Mouse (Mus musculus) layer of hippocampus, adult 8-10 months (tissue): ENCODE measurements at regions not wholly inside any gene's neighbourhood (a gene's known extent, or its start where the extent isn't known, plus 50 kb on each side); places are given as distances from the start of the nearest gene placed in this dataset.

Source experiments
- DNase-seq, 2 experiments: peaks; one replicate each; pipeline ENCODE4 v3.0.0; 2022; ENCODE audit warnings: low spot score in 2 of 2

DNA sequence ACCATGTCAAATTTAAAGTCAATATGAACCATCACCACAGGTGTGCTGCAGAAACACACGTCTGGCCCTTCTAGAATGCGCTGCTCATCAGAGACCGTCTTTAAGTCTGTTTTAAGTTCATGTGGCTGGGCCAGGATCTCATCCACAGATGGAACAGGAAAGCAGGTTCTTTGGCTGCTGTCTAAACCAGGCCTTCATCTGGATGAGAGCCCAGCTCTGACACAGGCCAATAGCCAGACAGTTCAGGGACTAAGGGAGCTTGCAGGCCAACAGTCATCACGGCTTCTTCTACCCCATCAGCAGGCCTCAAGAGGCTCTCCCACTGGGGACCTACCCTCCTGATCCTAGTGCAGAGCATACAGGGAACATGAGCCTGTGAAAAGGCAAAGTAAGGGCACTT, 185.4 kb upstream of the Eci2 start:
- no peak for DNase-seq

DNA sequence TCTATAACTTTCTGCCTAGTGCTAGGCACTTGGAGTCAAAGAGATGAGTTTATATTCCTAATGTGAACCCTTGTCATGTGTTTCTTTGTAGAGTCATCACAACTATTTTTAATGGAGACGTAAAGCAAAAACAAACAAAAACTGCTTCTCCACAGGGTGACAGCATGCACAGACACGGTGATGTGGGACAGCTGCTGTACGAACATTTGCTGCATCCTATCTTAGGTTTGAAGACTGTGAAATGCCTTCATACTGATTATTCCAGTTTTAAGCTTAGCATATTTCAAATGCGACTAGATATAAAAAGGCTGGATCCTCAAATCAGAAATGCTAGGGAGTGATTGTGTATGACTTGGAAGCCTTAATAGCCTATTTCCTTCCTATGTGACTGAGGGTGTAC, 187.3 kb upstream of the Eci2 start:
- DNase-seq = no peak

DNA sequence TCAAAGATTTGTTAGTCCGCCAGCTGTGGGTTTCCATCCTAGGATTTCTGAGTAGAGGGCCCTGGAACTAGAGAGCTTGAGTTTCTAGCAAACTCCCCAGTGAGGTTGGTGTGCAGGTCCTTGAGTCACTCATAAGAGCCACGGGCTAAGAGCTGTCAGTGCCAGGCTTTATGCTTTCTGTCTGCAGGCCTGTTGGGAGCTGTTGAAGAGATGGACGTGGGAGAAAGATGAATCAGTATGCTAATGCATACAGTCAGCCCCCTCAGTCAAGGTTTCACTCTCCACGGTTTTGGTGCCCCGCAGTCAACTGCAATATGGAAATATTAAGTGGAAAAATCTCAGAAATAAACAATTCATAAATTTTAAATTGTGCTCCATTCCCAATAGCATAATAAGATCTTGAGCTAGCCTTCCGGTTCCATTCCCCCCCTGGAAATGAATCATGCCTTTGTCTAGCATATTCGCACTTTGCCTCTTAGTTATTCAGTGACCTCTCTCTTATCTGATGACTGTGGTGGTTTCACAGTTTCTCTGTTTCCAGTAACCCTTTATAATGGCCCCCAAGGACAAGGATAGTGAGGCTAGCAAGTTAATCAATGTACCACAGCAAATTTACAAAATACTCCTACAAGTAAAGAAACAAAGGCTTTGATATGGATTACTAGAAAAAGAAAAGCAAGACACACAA, 199.4 kb upstream of the Eci2 start:
- DNase-seq = no peak

DNA sequence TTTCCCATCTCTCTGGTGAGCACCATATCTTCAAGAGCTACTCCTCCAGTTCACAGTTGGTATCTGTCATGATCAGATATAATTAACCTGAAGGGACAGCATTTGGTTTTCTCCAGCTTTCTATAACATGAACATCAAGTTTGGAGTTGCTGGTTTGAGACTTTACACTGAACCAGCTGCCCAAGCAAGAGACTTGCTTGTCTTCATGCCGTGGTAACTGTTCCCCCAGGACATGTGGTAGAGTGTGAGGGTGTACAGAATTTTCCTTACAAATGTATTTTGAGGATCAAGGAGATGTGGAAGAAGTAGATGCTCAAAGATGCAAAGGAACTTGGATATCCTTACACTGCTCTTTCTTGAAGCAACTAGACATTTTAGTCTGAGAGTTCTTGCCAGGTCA, 200.0 kb upstream of the Eci2 start:
- DNase-seq = no peak

DNA sequence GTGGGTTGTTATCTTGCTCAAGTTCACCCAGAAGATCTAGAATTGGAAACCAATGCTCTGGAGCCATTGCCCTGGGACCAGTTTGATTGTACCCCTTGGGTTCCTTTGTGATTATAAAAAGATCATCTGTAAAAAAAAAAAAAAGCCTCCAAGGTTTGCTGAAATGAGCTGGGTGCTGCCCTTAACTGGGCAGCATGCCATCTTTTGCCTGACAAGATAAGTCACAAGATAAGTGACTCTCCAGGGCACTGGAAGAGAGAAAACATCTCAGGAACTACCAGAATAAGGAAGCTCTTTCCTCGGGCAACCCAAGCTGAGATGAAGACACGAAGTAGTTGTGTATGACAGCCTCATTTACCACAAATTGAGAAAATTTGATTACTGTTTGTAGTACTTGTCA, 202.7 kb upstream of the Eci2 start:
- DNase-seq = no peak

DNA sequence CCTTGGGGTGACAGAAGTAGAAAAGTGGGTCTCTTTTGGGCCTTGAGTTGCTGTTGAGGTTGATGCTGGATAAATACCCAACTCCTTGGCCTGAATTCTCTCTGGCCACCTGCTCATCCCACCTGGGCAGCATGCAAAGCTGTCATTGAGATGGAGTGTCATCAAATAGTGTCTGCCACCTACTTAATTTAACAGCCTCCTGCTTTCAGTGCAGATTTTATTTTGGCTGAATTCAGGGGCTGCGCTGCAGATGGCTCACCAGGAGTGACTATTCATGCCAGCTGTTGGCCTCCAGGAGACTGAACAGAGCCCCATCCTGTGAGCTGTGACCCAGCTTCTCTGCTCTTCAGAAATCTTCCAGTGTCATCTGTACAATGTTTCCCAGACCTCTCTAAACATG, 206.7 kb upstream of the Eci2 start:
- DNase-seq = no peak

DNA sequence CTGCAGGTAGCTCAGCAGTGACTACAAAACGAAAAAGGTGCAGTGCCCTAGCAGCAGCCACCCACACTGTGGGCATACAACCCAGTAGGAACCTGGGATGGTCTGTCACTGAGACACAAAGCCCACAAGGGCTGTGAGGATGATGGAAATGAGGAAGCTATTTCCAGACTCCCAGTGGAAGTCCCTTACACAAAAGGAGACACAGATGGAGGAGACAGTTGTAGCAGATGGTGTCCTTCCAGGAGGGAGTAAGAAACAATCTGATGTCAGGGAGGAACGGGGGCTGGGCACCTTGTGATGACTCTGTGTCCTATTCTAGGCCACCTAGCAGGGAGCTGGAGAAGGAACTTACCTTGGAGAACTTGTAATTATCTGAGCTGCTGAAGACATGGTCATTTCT, 214.5 kb upstream of the Eci2 start:
- DNase-seq = peak; percentile 34 to 43

DNA sequence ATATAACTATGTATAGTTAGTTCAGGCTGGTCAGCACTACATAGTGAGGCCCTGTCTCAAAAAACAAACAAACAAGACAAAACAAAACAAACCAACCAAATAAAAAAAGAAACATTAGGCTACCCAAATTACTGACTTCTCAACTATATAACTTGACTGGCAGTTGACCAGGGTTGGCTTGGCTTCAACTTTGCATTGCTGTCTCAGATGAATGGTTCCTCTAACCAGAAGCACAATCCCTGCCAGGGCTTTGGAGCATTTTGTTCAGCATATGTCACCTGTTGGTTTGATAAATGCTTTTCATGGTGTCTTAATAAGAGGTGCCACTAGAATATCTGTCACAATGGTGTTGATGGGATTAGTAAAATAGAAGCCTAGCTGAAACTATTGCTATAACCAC, 217.1 kb upstream of the Eci2 start:
- DNase-seq = no peak

DNA sequence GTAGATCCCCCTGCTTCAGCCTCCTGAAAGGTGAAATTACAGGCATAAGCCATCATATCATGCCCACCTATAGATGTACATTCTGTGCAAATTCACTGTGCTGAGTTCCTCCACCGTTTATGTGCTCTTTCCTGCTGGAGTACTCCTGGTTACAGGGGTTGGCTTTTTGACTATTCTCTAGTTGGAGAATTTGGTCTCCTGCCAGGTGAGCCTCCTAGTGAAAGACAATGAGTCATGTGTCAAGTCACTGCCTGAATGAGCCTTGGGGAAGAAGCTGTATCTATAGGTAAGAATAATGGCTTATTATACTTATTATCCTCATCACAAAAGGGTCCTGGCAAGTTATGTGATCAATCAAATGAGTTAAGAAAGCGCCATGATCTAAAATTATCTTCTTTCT, 230.5 kb upstream of the Eci2 start:
- no peak for DNase-seq

DNA sequence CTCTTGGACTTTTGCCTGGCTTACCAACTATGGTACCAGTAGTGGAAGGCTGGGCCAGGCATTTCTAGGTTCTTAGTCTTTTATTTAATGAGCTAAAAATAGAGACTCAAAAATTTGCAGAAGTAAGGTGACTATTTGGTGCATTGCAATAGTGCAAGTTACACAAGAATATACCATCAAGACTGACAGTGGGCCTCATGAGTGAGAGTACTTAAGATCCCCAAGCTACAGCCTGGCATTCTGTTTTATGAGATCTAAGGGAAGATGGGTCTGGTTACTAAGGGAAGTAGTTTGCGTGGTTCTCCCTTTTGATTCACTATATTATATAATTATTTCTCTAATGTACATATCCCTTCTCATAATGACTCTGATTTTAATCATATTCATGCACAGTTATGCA, 231.8 kb upstream of the Eci2 start:
- DNase-seq = no peak

DNA sequence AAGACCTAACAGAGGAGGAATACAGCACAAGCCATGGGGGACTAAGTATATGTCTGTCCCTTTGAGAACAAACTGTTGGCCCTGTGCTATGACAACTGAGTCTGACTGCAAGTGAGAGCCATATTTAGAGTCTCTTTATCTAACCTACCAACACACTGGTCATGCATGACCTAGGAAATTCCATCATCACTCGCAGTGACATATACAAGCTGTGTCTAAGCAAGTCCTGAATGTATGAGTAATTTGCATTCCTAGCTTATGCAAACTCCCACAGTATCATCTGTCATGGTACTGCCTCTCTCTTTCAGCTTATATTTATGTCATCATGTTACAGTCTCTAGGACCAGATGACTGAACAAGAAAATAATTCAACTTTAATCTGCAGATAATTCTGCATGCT, 257.1 kb upstream of the Eci2 start:
- no peak for DNase-seq

DNA sequence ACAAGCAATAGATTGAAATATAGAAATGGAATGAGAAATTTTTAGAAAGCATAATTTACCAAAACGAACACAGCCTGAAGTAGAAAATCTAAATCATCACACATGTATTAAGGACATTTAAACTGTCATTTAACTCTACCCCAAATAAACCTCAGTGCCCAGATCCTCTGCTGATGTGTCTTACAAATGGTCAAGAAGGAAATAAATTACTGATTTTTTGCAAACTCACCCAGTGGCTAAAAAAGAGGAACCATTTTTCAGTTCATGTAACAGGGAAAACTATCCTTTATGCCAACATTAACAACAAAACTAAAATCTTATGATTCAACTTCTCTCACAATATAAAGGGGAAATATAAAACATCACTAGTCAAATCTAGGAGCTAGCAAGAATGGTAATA, 275.2 kb upstream of the Eci2 start:
- DNase-seq = no peak

DNA sequence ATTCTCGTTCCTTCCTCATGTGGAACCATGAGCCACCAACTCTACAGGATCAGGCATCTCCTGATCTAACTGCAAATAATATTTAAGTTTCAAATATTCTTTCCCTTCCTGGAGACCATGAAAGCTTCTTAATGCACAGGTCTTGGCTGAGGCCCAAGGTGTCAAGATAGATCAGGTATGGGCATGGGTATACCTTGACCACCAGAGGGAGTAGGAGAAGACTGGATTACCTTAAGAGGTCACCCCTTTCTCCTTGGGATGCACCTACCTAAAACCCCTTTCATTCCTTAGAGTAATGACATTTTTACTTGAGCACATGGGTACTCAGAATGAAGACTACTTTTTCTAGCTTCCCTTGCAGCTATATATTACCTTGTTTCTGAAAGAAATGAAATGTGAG, 289.9 kb upstream of the Eci2 start:
- DNase-seq = no peak

DNA sequence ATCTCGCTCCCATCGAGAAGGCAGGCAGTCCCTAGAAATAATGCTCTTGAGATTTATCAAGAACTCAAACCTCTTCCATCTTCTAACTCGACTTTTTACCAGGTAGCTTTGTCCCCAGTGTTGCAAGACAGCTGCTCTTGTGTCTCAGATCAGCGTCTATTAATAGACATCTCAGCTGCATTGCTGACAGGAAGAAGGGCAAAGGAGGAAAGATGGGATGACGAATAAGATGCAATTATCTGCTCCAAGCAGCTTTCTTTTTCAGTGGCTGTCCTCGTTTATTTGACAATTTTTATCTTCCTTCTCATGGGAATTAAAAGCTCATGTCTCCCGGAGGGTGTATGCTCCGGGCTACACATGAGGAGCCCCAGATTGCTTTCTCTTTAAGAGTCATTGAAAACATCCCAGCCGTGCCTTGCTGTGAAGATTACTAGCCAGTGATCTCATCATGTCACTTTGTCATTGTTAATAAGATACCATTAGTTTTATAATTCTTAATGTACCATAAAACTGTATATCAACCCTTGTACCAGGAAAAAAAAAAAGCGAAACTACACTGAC, 299.9 kb upstream of the Eci2 start:
- no peak for DNase-seq

DNA sequence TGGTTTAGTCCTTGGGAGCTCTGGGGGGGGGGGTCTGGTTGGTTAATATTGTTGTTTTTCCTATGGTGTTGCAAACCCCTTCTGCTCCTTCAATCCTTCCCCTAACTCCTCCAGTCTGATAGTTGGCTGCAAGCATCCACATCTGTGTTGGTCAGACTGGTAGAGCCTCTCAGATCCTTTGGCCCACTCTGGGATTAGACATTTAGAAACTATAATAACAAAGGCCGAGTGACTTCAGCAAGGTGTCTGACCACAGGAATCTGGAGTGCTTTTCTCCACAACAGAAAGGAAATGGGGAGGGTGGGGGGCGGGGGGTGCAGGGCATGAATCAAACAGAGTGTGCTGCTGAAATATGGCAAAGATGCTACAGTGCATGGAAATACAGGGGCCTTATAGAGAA, 301.4 kb upstream of the Eci2 start:
- no peak for DNase-seq

DNA sequence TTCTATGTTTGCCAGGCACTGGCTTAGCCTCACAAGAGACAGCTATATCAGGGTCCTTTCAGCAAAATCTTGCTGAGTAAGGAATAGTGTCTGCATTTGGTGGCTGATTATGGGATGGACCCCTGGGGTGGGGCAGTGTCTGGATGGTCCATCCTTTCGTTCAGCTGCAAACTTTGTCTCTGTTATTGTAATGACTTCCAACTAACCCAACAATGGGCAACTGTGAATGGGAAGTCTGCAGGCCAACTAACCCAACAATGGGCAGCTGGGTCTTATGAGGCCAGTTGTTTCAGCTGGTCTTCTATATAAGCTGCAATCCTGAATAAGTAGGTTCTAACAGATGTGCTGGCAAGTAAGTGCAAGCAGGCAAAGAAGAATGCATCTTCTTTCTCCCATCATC, 304.0 kb upstream of the Eci2 start:
- DNase-seq = no peak

DNA sequence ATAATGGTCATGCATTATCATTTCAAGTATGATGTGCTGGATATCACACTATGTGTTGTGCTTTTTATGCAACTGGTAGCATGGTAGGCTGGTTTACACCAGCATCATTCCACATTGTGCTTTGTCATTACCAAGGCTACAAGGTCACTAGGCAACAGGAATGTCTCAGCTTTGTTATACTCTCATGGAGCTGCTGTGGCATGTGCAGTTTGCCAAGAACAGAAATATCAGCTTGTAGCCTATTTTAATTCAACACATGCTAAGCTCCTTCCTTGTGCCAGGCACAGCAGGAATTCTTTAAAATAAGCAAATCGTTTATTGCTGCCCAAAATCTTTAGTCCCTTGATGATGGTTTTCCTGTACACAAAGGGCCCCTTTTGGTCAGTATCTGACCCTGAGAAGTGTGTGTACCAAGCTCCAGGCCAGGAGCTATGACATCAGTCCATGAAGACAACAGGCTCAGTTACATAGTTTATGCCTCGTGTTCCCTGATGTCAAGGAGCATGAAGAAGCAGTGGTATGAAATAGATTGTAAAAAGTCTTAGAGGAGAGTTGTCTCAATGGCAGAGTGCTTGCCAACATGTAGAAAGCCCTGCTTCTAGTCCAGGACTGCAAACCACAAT, 314.0 kb upstream of the Cdyl start:
- peak; percentile 21 to 46 for DNase-seq

DNA sequence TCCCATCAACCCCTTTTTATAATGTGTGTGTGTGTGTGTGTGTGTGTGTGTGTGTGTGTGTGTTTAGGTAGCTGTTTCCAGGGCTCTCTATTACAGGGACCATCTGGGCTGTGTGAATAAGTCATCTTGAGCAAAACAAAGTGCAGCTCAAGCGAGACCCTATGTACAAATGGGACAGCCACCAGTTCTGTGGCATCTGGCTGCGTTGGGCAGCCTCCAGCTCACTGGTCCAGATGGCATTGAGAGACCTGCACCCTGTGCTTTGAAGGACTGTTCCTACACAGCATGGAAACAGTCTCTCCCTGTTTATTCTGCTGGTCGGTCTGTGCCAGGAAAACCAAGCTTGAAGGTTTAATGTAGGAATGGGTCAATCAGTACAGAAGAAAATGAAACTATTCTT, 311.4 kb upstream of the Cdyl start:
- no peak for DNase-seq

DNA sequence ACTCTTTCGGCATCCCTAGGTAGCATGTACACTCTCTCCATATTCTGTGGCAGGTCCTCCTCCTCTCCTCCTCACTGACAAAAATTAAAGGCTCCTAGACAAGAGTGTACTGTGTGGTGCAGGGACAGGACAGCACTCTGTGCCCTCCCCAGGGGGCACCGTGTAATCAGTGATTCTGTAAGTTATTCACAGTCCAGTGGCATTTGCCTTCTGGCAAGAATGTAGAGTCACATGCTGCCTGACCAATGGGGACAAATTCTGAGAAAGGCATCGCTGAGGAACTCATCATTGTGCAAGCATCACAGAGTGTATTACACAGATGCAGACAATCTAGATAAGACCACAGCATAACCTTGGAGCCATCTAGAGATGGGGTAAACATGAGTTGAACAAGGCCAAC, 300.3 kb upstream of the Cdyl start:
- no peak for DNase-seq

DNA sequence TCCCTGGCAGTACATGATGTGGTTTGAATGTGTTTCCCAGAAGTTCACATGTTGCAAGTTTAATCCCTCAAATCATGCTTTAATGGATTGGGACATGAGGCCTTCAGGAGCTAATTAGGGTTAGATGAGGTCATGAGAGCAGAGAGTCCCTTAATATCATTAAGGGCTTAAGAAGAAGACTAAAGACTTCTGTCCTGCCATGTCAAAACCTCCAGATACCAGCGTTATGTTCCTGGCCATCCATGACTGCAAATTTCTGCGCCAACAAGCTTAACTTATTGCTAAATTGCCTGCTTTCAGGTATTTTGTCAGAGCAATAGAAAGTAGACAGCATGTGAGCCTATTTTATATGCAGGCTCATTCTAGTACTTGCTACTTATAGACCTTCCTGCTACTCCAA, 282.1 kb upstream of the Cdyl start:
- no peak for DNase-seq

DNA sequence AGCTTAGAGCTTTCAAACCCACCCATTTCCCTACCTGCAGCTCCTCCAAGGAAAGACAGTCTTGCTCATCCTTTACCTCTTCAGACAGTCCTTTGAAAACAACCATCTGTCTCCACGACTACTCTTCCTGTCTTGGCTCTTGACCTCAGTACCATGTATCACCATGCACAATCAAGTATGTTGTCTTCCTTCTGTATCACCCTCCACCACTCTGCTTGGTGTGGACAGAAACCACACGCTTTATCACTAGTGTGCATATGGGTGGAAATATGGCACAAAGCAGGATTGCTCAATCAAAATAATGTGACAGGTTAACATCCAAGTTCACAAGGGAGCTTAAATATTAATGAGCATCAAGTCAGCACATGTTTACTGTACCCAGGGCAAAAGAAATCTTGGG, 280.1 kb upstream of the Cdyl start:
- DNase-seq = no peak

DNA sequence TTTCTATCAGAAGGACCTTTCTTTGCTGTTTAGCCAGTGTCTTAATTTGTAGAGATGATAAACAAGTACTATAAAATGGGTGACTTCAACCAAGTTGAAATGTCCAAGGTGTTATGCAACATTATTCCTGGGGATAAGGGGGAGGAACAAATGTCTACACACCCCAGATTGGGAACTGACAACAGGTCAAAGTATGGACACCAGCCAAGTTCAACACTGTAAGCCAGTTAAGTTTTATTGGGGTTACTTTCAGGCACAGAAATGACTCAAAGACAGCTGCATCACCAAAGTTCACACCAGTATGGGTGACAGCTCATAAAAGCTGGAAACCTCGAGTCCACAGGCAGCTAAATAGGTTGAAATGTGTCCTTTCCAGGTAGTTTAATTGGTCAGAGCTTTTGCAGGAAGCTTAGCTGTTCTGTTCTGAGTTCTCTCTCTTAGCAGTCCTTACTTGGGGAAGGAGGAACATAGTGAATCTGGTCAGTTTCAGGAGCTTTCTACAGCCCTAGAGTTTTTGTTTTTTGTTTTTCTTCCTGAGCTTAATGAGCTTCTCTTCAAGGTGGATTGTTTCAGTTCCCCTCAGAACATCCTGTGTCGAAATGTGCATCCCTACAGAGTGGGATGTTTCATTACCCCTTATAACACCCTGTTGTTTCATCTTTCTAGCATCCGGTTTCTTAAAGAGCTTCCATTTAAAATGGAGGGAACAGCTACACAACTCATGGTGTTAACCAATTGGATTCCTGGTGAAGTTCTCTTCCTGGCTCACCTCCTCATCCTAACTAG, 279.2 kb upstream of the Cdyl start:
- no peak for DNase-seq

DNA sequence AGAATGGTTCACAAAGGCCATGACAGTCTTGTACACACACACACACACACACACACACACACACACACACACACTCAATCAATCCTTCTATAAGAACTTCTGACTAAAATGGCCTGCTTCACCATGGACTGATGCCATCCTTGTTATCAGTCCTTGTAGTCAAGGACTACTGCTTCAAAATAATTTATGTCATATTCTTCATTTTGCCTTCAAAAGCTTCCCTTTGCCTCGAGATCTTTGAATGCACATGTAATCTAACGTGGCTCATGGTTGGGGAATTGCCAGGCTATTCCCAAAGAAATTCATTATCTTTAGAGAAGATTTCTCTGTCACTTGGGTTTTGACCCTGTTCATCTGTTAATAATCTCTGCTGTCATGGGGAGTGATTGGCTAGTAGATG, 278.0 kb upstream of the Cdyl start:
- no peak for DNase-seq
